Mouse (Mus musculus): ENCODE results near the gene Hsbp1.
"Not testable (repeated sequence)": the region's sequence is repeated elsewhere in the genome, so short reads cannot be mapped to it uniquely, and the experiment has no call there.

The Hsbp1 gene

GRCm38 (mm10) chr8:119344190-119344856 is at the start of gene Hsbp1:
TSS of gene Hsbp1 (plus strand) at chr8:119344488.
- DNase-seq (ENCODE audit: low read depth, low spot score): peak; percentile 98

GRCm38 (mm10) chr8:119295477-119295876 is 48.8 kb upstream of the Hsbp1 start:
- no peak for DNase-seq (ENCODE audit: low read depth, low spot score)

- peak; percentile 27 for DNase-seq (ENCODE audit: low read depth, low spot score)
These were observed 46.5 kb upstream of the Hsbp1 start for GRCm38 (mm10) chr8:119297752-119298151.

- no peak for DNase-seq (ENCODE audit: low read depth, low spot score)
These were observed 44.0 kb upstream of the Hsbp1 start for GRCm38 (mm10) chr8:119300335-119300734.

- DNase-seq (ENCODE audit: low read depth, low spot score): peak; percentile 8
These were observed 40.1 kb upstream of the Hsbp1 start for GRCm38 (mm10) chr8:119304196-119304595.

GRCm38 (mm10) chr8:119311412-119311811 is 32.9 kb upstream of the Hsbp1 start:
- peak; percentile 44 for DNase-seq (ENCODE audit: low read depth, low spot score)

GRCm38 (mm10) chr8:119323215-119323614 is 21.1 kb upstream of the Hsbp1 start:
- no peak for DNase-seq (ENCODE audit: low read depth, low spot score)

GRCm38 (mm10) chr8:119339546-119339945 is 4.7 kb upstream of the Hsbp1 start:
- DNase-seq (ENCODE audit: low read depth, low spot score): no peak

- DNase-seq (ENCODE audit: low read depth, low spot score): peak; percentile 58
These were observed 682 bp upstream of the Hsbp1 start for GRCm38 (mm10) chr8:119343606-119344005.

- DNase-seq (ENCODE audit: low read depth, low spot score): peak; percentile 10
These were observed 868 bp downstream of the Hsbp1 start for GRCm38 (mm10) chr8:119345029-119345682.

- peak; percentile 13 for DNase-seq (ENCODE audit: low read depth, low spot score)
These were observed 1.4 kb downstream of the Hsbp1 start for GRCm38 (mm10) chr8:119345683-119346075.

- no peak for DNase-seq (ENCODE audit: low read depth, low spot score)
These were observed 7.4 kb downstream of the Hsbp1 start for GRCm38 (mm10) chr8:119351647-119352046.

- DNase-seq (ENCODE audit: low read depth, low spot score): no peak
These were observed 8.8 kb downstream of the Hsbp1 start for GRCm38 (mm10) chr8:119352977-119353658.

GRCm38 (mm10) chr8:119353659-119354023 is 9.4 kb downstream of the Hsbp1 start:
- no peak for DNase-seq (ENCODE audit: low read depth, low spot score)

GRCm38 (mm10) chr8:119356631-119357030 is 12.3 kb downstream of the Hsbp1 start:
- DNase-seq (ENCODE audit: low read depth, low spot score): peak; percentile 13

- DNase-seq (ENCODE audit: low read depth, low spot score): no peak
These were observed 13.9 kb downstream of the Hsbp1 start for GRCm38 (mm10) chr8:119358175-119358574.

GRCm38 (mm10) chr8:119358836-119359235 is 14.5 kb downstream of the Hsbp1 start:
- peak; percentile 26 for DNase-seq (ENCODE audit: low read depth, low spot score)

- DNase-seq (ENCODE audit: low read depth, low spot score): no peak
These were observed 16.5 kb downstream of the Hsbp1 start for GRCm38 (mm10) chr8:119360686-119361295.

- DNase-seq (ENCODE audit: low read depth, low spot score): not testable (repeated sequence)
These were observed 30.4 kb downstream of the Hsbp1 start for GRCm38 (mm10) chr8:119374716-119375115.

- DNase-seq (ENCODE audit: low read depth, low spot score): no peak
These were observed 34.2 kb downstream of the Hsbp1 start for GRCm38 (mm10) chr8:119378476-119378875.

GRCm38 (mm10) chr8:119380619-119381018 is 36.3 kb downstream of the Hsbp1 start:
- peak; percentile 79 for DNase-seq (ENCODE audit: low read depth, low spot score)

GRCm38 (mm10) chr8:119384478-119384877 is 40.2 kb downstream of the Hsbp1 start:
- peak; percentile 67 for DNase-seq (ENCODE audit: low read depth, low spot score)

Data from 3T3-L1 (cell line).